Mouse (Mus musculus) midbrain, embryonic 12.5 days (tissue): ENCODE data around the gene Slamf9. TPM values are rescaled to one million over a fixed set of nuclear protein-coding genes. Genes with fewer than 3 reads are reported as not detected.

Source experiments
- ATAC-seq: fragments of 200-750 bp; cut with Nextera tagmentation; 2 replicates; pipeline ENCODE4 v1.8.0; 2017; ENCODE audit warnings: low read depth, moderate TSS enrichment, moderate library complexity; ENCODE audit not compliant: low FRiP score
- H3K27ac ChIP-seq: fragments of 300-500 bp; sonication (generic); replicated peaks from 2 replicates; pipeline ENCODE4 v1.5.1; 2016; ENCODE audit warnings: mild to moderate bottlenecking
- H3K27me3 ChIP-seq: fragments of 300-500 bp; sonication (generic); 2 replicates; pipeline ENCODE4 v1.6.1; 2016; ENCODE audit warnings: mild to moderate bottlenecking
- H3K36me3 ChIP-seq: fragments of 300-500 bp; sonication (generic); 2 replicates; pipeline ENCODE4 v1.6.1; 2016
- H3K4me1 ChIP-seq: fragments of 300-500 bp; sonication (generic); 2 replicates; pipeline ENCODE4 v1.6.1; 2016
- H3K4me2 ChIP-seq: fragments of 300-500 bp; sonication (generic); replicated peaks from 2 replicates; pipeline ENCODE4 v1.6.1; 2016; ENCODE audit warnings: mild to moderate bottlenecking, moderate library complexity
- H3K4me3 ChIP-seq: fragments of 300-500 bp; sonication (generic); 2 replicates; pipeline ENCODE4 v1.5.1; 2016; ENCODE audit warnings: mild to moderate bottlenecking
- H3K9ac ChIP-seq: fragments of 300-500 bp; sonication (generic); replicated peaks from 2 replicates; pipeline ENCODE4 v1.6.1; 2016; ENCODE audit warnings: mild to moderate bottlenecking, moderate library complexity
- H3K9me3 ChIP-seq: fragments of 300-500 bp; sonication (generic); 2 replicates; pipeline ENCODE4 v1.6.1; 2016; ENCODE audit warnings: mild to moderate bottlenecking
- WGBS: fragments of 180-500 bp; shearing (Covaris S2); methylation state at CpG from one replicate; pipeline ENCODE4 v1.1.7; 2016; 5-methylcytosine and 5-hydroxymethylcytosine counted together
- polyA plus RNA-seq: library from polyadenylated mRNA; unstranded; fragments of >200 nt; fragmentation: Nextera tagmentation; extraction: Ambion mirVana; gene quantifications from 2 replicates; pipeline ENCODE4 v1.2.1, GENCODE M21; 2016

The Slamf9 gene
- polyA plus RNA-seq, 1 experiment from 2014 or later: 0.18 TPM

DNA sequence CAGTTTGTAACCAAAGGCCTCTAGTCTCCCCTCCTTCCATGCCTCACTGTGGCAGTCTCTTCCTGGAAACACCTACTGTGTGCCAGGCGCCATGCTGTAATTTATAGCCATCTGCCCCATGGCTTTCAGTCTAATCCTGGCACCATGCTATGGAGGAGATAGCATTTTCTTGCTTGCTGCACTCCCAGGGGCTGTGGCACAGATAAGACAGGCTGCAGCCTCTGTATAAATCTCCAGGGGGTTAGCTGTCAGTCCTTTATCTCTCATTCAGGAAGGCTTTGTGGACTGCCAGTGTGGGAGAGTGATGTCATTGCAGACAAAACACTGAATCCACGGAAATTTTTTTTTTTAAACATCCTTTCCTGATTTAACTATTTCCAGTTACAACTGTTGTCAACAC lies 33.0 kb downstream of the Slamf9 start:
- peaks cover 26% of the 10 kb centered on the region for H3K4me1 ChIP-seq
- no peak for ATAC-seq
- H3K27me3 ChIP-seq: peaks cover 7% of the 10 kb centered on the region; the same call in 1 of the 2 replicates
- H3K9me3 ChIP-seq: no peaks in the 10 kb centered on the region
- 54% methylated on average over 2 of the region's 2 CpGs for WGBS
- no peaks in the 10 kb centered on the region for H3K36me3 ChIP-seq
- no peak overlapping the region for H3K27ac ChIP-seq
- no peak overlapping the region for H3K4me3 ChIP-seq
- H3K9ac ChIP-seq: no peak overlapping the region
- H3K4me2 ChIP-seq: no peak overlapping the region

DNA sequence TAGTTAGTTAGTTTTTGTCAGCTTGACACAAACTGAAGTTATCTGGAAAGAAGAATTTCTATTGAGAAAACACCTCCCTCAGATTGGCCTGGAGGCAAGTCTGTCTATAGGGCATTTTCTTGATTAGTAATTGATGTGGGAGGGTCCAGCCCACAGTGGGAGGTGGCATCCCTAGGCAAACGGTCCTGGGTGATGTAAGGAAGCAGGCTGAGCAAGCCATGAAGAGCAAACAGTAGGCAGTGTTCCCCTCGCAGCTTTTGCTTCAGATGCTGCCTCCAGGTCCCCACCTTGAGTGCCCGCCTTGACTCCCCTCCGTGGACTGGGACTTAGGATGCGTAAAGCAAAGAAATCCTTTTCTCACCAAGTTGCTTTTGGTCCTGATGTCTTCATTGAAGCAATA lies 34.1 kb downstream of the Slamf9 start:
- no peaks in the 10 kb centered on the region for H3K9me3 ChIP-seq
- H3K4me3 ChIP-seq: no peak overlapping the region
- H3K36me3 ChIP-seq: no peaks in the 10 kb centered on the region
- 82% methylated on average over 5 of the region's 5 CpGs for WGBS
- H3K4me1 ChIP-seq: peaks cover 16% of the 10 kb centered on the region
- ATAC-seq: no peak
- H3K27ac ChIP-seq: no peak overlapping the region
- no peak overlapping the region for H3K9ac ChIP-seq
- peaks cover 7% of the 10 kb centered on the region; the same call in 1 of the 2 replicates for H3K27me3 ChIP-seq
- H3K4me2 ChIP-seq: no peak overlapping the region

DNA sequence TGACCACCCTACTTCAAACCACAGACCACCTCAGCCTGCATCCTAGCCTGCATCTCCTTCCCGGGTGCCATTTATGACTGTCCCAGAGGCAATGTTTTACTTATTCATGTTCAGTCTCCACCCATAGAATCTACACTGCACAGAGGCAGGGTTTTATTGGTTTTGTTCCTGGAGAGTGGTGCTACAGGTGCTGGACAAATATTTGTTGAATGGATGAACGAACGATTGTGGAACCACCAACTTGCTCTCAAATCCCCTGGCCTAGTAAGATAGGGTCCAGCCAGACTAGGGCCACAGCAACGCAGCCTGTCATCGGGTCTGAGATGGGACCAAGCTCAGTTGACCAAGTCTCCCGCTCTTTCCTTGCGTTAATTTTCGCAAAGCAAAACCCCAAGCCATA lies 34.8 kb downstream of the Slamf9 start:
- Histone ChIP-seq H3K36me3 (no peaks in the 10 kb centered on the region), H3K9ac (no peak overlapping the region), H3K27me3 (peaks cover 6% of the 10 kb centered on the region; the same call in 1 of the 2 replicates), H3K4me1 (peaks cover 8% of the 10 kb centered on the region), H3K4me2 (no peak overlapping the region), H3K4me3 (no peak overlapping the region), H3K27ac (no peak overlapping the region), H3K9me3 (no peaks in the 10 kb centered on the region)
- WGBS: 46% methylated on average over 8 of the region's 8 CpGs
- ATAC-seq: no peak

DNA sequence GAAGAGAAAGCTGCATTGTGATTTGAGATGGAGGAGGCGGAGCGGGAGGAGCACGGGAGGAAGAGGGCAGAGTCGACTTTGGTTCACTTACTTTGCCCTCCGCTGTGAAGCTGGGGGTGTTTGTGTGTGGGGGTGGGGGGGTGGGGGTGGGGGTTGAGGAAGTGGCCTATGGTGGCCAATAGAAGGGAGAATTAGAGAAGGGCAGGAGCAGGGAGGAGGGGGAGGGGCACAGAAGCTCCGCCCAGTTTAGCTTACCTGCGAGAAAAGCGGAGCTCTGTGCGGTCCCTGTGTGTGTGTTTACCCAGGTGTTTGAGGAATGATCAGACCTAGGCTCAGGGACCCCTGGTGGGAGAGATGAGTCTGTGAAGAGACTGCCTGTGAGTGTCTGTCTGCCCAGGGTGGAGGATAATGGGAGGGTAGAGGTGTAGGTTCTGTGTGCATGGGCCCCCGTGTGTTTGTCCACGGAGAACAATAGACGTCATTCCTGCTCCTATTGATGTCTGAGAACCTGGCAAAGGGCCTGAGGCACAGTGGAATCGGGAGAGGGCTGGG lies 35.3 kb downstream of the Slamf9 start:
- WGBS: 27% methylated on average over 13 of the region's 13 CpGs
- Histone ChIP-seq H3K4me2 (no peak overlapping the region), H3K36me3 (no peaks in the 10 kb centered on the region), H3K27me3 (0 out of 2 replicates have a peak, but pooled peaks cover 3% of the 10 kb centered on the region), H3K27ac (no peak overlapping the region), H3K9ac (no peak overlapping the region), H3K4me3 (no peak overlapping the region), H3K4me1 (peaks cover 7% of the 10 kb centered on the region; the same call in 1 of the 2 replicates), H3K9me3 (no peaks in the 10 kb centered on the region)
- ATAC-seq: no peak

DNA sequence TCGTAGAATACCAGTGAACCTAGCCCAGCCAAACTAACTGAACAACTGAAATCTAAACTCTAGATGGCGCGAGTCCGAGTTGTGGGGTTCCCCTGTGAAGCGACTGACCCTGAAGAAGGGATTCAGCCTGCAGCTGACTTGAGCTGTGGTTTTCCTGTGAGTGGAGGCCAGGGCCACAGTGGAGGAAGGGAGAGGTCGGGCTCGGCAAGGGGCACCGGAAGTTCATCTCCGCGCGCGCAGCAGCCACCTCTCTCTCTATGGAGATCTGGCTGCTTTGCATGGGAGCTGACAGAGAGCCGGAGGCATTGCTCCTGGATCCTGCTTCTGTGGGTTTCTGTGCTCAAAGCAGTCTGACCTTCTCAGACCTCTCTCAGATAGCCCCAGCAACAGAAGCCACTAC lies 37.8 kb downstream of the Slamf9 start:
- H3K9ac ChIP-seq: no peak overlapping the region
- no peaks in the 10 kb centered on the region for H3K36me3 ChIP-seq
- ATAC-seq: no peak
- peaks cover 7% of the 10 kb centered on the region; the same call in 1 of the 2 replicates for H3K4me1 ChIP-seq
- 32% methylated on average over 13 of the region's 13 CpGs for WGBS
- no peaks in the 10 kb centered on the region for H3K27me3 ChIP-seq
- no peak overlapping the region for H3K27ac ChIP-seq
- no peak overlapping the region for H3K4me3 ChIP-seq
- no peaks in the 10 kb centered on the region for H3K9me3 ChIP-seq
- H3K4me2 ChIP-seq: peak overlapping the region; percentile 19; the same call in 1 of the 2 replicates

GRCm38 (mm10) chr1:172513525-172514212 lies 38.5 kb downstream of the Slamf9 start:
- H3K9ac ChIP-seq: no peak overlapping the region
- no peaks in the 10 kb centered on the region for H3K27me3 ChIP-seq
- H3K4me3 ChIP-seq: no peak overlapping the region
- H3K4me1 ChIP-seq: peaks cover 5% of the 10 kb centered on the region; the same call in 1 of the 2 replicates
- H3K36me3 ChIP-seq: no peaks in the 10 kb centered on the region
- H3K4me2 ChIP-seq: no peak overlapping the region
- no peak for ATAC-seq
- no peaks in the 10 kb centered on the region for H3K9me3 ChIP-seq
- no peak overlapping the region for H3K27ac ChIP-seq
- WGBS: 80% methylated on average over 17 of the region's 17 CpGs

DNA sequence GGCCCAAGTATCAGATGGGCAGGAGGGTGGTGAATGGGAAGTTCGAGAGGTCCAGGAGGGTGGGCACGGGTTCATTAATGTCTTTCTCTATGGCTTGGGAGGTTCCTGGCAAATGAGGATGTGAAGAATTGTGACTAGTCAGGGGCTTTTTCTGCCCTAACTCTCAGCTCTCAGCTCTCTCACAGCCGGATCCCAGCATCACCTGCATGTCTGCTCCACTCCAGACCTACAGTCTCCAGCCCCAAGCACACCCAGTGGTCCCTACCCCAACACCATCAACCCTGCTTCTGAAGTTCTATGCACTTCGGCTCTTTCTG lies 39.0 kb downstream of the Slamf9 start:
- no peak overlapping the region for H3K9ac ChIP-seq
- peaks cover 5% of the 10 kb centered on the region; the same call in 1 of the 2 replicates for H3K4me1 ChIP-seq
- no peak overlapping the region for H3K4me3 ChIP-seq
- no peaks in the 10 kb centered on the region for H3K27me3 ChIP-seq
- no peak overlapping the region for H3K27ac ChIP-seq
- H3K9me3 ChIP-seq: no peaks in the 10 kb centered on the region
- H3K4me2 ChIP-seq: no peak overlapping the region
- WGBS: 86% methylated on average over 4 of the region's 4 CpGs
- no peak for ATAC-seq
- H3K36me3 ChIP-seq: no peaks in the 10 kb centered on the region

- H3K9ac ChIP-seq: no peak overlapping the region
- 0 out of 2 replicates have a peak, but pooled peaks cover 2% of the 10 kb centered on the region for H3K27me3 ChIP-seq
- 83% methylated on average over 7 of the region's 7 CpGs for WGBS
- no peak for ATAC-seq
- H3K4me2 ChIP-seq: no peak overlapping the region
- H3K36me3 ChIP-seq: no peaks in the 10 kb centered on the region
- H3K4me1 ChIP-seq: peaks cover 5% of the 10 kb centered on the region; the same call in 1 of the 2 replicates
- H3K4me3 ChIP-seq: no peak overlapping the region
- no peak overlapping the region for H3K27ac ChIP-seq
- H3K9me3 ChIP-seq: no peaks in the 10 kb centered on the region
Observed at GRCm38 (mm10) chr1:172514551-172515268, 39.6 kb downstream of the Slamf9 start.

GRCm38 (mm10) chr1:172515396-172515795 lies 40.2 kb downstream of the Slamf9 start:
- no peak overlapping the region for H3K9ac ChIP-seq
- no peak overlapping the region for H3K27ac ChIP-seq
- no peak overlapping the region for H3K4me2 ChIP-seq
- no peak for ATAC-seq
- H3K9me3 ChIP-seq: no peaks in the 10 kb centered on the region
- H3K36me3 ChIP-seq: no peaks in the 10 kb centered on the region
- H3K4me1 ChIP-seq: peaks cover 10% of the 10 kb centered on the region
- H3K27me3 ChIP-seq: 0 out of 2 replicates have a peak, but pooled peaks cover 3% of the 10 kb centered on the region
- no peak overlapping the region for H3K4me3 ChIP-seq
- WGBS: 65% methylated on average over 1 of the region's 1 CpGs

DNA sequence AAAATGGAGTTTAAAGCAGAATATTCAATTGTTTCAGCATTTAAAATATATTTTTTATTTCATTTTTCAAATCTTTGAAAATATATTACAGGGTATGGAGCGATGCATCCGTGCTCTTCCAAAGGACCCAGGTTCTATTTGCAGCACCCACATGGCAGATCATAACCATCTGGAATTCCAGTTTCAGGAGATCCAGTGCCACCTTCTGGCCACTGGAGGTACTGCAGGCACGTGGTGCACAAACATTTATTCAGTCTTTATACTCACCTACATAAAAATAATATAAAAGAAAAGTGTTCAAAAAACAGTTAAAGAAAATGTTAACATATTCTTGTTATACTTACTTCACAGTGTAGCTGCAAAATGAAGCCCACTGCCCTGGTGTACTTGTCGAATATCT lies 42.9 kb downstream of the Slamf9 start:
- Histone ChIP-seq H3K4me3 (no peak overlapping the region), H3K9ac (no peak overlapping the region), H3K27me3 (peaks cover 15% of the 10 kb centered on the region), H3K27ac (no peak overlapping the region), H3K4me1 (peaks cover 16% of the 10 kb centered on the region), H3K4me2 (no peak overlapping the region), H3K36me3 (no peaks in the 10 kb centered on the region), H3K9me3 (no peaks in the 10 kb centered on the region)
- ATAC-seq: no peak
- 77% methylated on average over 4 of the region's 4 CpGs for WGBS

- Histone ChIP-seq H3K4me3 (no peak overlapping the region), H3K27me3 (peaks cover 15% of the 10 kb centered on the region), H3K27ac (no peak overlapping the region), H3K4me2 (no peak overlapping the region), H3K36me3 (no peaks in the 10 kb centered on the region), H3K9me3 (no peaks in the 10 kb centered on the region), H3K9ac (no peak overlapping the region), H3K4me1 (peaks cover 16% of the 10 kb centered on the region)
- WGBS: 71% methylated on average over 6 of the region's 6 CpGs
- no peak for ATAC-seq
Observed at GRCm38 (mm10) chr1:172519644-172520043, 44.5 kb downstream of the Slamf9 start.
